Mouse (Mus musculus): ENCODE measurements at regions not wholly inside any gene's neighbourhood (a gene's known extent, or its start where the extent isn't known, plus 50 kb on each side); places are given as distances from the start of the nearest gene placed in this dataset.

DNA sequence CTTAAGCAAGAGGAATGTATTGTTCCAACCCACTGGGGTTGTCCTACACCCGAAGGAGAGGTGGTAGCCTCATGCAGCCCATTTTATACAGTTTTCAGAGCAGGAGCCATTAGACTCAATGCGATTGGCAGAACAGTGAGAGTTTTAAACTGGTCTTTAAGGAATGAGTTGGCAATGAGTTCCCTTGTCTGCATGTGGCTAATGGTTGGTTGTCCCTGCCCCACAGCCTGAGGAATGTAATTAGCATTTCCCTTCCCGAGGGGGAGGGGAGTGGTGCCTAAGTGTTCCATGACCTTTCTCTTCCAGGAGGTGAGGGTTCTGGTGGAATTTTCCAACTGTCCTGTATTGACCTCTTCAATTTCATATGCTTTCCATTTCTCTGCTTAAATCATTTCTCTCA is 1137.9 kb downstream of the Pla2g4a start:
- TF ChIP-seq CTCF (conservative IDR thresholded peaks at IDR 0.05; ENCODE audit: low read length) (no peak), NANOG (IDR thresholded peaks at IDR 0.05; ENCODE audit: borderline replicate concordance, low read length) (no peak)
